10 mouse cellular contexts compared by ENCODE assay signal in the genomic region with DNA sequence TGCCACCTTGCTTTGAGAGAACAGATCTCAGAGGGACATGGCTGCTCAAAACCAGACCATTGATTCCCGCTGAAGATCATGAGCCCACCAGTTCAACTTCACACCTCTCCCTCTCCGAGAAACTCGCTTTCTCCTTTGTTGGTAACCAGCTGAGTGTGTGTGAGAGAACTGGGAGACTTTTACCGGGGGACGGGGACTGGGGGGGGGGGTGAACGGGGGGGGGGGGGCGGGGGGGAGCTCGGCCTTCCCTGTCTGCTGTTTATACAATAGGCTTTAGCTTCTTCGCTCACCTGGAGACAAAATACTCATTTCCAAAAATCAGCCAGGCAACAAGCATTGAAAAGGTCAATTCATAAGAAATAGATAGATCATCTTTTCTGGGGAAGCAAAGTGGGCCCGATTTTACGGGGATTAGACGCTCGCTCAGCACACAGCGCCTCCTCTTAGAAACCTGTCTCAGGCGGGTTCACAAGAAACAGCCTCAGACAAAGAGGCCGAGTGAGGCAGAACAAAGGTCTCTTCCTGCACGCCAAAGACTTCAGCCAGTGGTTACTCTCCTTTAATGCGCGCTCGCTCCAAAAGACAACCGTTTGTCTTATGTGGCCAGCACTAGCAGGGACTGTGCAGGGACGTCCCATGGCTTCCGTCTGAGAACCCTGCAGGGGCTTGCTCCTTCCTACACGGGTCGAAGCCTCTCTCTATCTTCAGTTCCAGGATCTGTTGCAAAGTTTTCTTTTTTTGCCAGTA.
A peak's percentile ranks its signal among the peaks of the same experiment; 100 is the strongest.
DNase-seq lines count a peak whose midpoint lies in the region; ATAC-seq lines count a peak whose summit lies in the region.
"Had no signal": no experiment of that assay in that cellular context is flagged by ENCODE, and none has a peak within 500 bp of the region (broad histone marks: within the 10 kb centered on the region; RNA-seq: fewer than 3 reads in every experiment).

No protein-coding gene starts in this region.

- no peaks in the 10 kb centered on the region for H3K9me3 ChIP-seq in heart, embryonic 16.5 days (replicated peaks; ENCODE audit: control insufficient read depth, low read length)
- no peaks in the 10 kb centered on the region for H3K9me3 ChIP-seq in forebrain, embryonic 16.5 days (ENCODE audit: control insufficient read depth, low read length)
- no peaks in the 10 kb centered on the region for H3K9me3 ChIP-seq in neural tube, embryonic 14.5 days (ENCODE audit: control insufficient read depth, low read length)

- peak overlapping the region; percentile 33; the same call in 1 of the 2 replicates for H3K4me2 ChIP-seq in heart, embryonic 16.5 days (ENCODE audit: low read depth, low read length)
- H3K4me2 ChIP-seq in forebrain, embryonic 16.5 days (ENCODE audit: low read length), result peak overlapping the region; percentile 28
- peak overlapping the region; percentile 35 for H3K4me2 ChIP-seq in neural tube, embryonic 14.5 days (ENCODE audit: low read depth, low read length)

- no peaks in the 10 kb centered on the region for H3K36me3 ChIP-seq in heart, embryonic 16.5 days (ENCODE audit: control insufficient read depth, insufficient read depth)
- no peaks in the 10 kb centered on the region for H3K36me3 ChIP-seq in forebrain, embryonic 16.5 days (ENCODE audit: control insufficient read depth, insufficient read depth)
- H3K36me3 ChIP-seq in neural tube, embryonic 14.5 days (ENCODE audit: control insufficient read depth, insufficient read depth, low read length), result no peaks in the 10 kb centered on the region

- intact Hi-C loops in heart, postnatal 25 days (cut with DNase I), result no loop called here

- H3K4me3 ChIP-seq in heart, embryonic 16.5 days (ENCODE audit: low read length), result no peak overlapping the region
- H3K4me3 ChIP-seq in forebrain, embryonic 16.5 days (replicated peaks; ENCODE audit: low read length), result no peak overlapping the region
- H3K4me3 ChIP-seq in neural tube, embryonic 14.5 days (ENCODE audit: low read depth, low read length), result no peak overlapping the region

- H3K9ac ChIP-seq in heart, embryonic 16.5 days (ENCODE audit: low read length), result peak overlapping the region; percentile 35
- H3K9ac ChIP-seq in forebrain, embryonic 16.5 days (replicated peaks; ENCODE audit: low read depth, low read length), result 0 out of 2 replicates have a peak overlapping the region, but pooled peaks have one; percentile 35
- no peak overlapping the region for H3K9ac ChIP-seq in neural tube, embryonic 14.5 days (replicated peaks; ENCODE audit: low read depth, low read length)

- H3K4me1 ChIP-seq in heart, embryonic 16.5 days (ENCODE audit: control insufficient read depth, insufficient read depth, low read length), result peaks cover 8% of the 10 kb centered on the region
- H3K4me1 ChIP-seq in forebrain, embryonic 16.5 days (replicated peaks; ENCODE audit: control insufficient read depth, insufficient read depth, low read length), result peaks cover 8% of the 10 kb centered on the region
- H3K4me1 ChIP-seq in neural tube, embryonic 14.5 days (ENCODE audit: control insufficient read depth, insufficient read depth, low read length), result no peaks in the 10 kb centered on the region

- no peaks in the 10 kb centered on the region for H3K27me3 ChIP-seq in heart, embryonic 16.5 days (ENCODE audit: control insufficient read depth, insufficient read depth, low read length)
- no peaks in the 10 kb centered on the region for H3K27me3 ChIP-seq in forebrain, embryonic 16.5 days (replicated peaks; ENCODE audit: control insufficient read depth, insufficient read depth, low read length)
- no peaks in the 10 kb centered on the region for H3K27me3 ChIP-seq in neural tube, embryonic 14.5 days (ENCODE audit: control insufficient read depth, insufficient read depth, low read length)
- H3K27me3 ChIP-seq: CH12.LX had no signal

- ATAC-seq in heart, embryonic 16.5 days (replicated peaks; ENCODE audit: extremely low read depth, insufficient read depth, low FRiP score), result no peak
- ATAC-seq in forebrain, embryonic 16.5 days, result 0 out of 2 replicates have a peak, but pooled peaks have one; percentile 33
- no peak for ATAC-seq in neural tube, embryonic 14.5 days (ENCODE audit: low read depth)

- no peak for DNase-seq in heart, postnatal 25 days (ENCODE audit: low spot score)
- DNase-seq in kidney, postnatal 14 days, result peak; percentile 36
- no peak for DNase-seq in Muller cell, postnatal 12 days (ENCODE audit: inconsistent ontology term)
- DNase-seq in adrenal gland, adult 8-10 months, result no peak
- DNase-seq in thymus, postnatal 4 days, result no peak
- DNase-seq: thymus, adult 2 months had no signal

- no peak overlapping the region for H3K27ac ChIP-seq in heart, embryonic 16.5 days (ENCODE audit: low read length)
- no peak overlapping the region for H3K27ac ChIP-seq in forebrain, embryonic 16.5 days (ENCODE audit: low read length)
- no peak overlapping the region for H3K27ac ChIP-seq in neural tube, embryonic 14.5 days (ENCODE audit: low read depth, low read length)

- 22% methylated on average over 21 of the region's 25 CpGs for WGBS in heart, embryonic 16.5 days
- 5% methylated on average over 22 of the region's 25 CpGs for WGBS in forebrain, embryonic 16.5 days
- 4% methylated on average over 23 of the region's 25 CpGs for WGBS in neural tube, embryonic 14.5 days
